Mouse (Mus musculus) MEL (cell line): ENCODE results near the gene Nrg4. TPM values are rescaled to one million over a fixed set of nuclear protein-coding genes. Genes with fewer than 3 reads are reported as not detected.

Experiments used
- DNase-seq: peaks from one replicate; pipeline ENCODE4 v3.0.0; 2011; ENCODE audit warnings: low read depth, low spot score
- H3K27ac ChIP-seq: 2 replicates; pipeline ENCODE4 v1.5.1; 2012; ENCODE audit warnings: low read depth, mild to moderate bottlenecking, control low read depth, low read length, moderate library complexity; ENCODE audit not compliant: control insufficient read depth
- H3K27me3 ChIP-seq, 2 experiments: fragments of 150-350 bp in 1 of 2; sonication (generic) in 1 of 2; 2 replicates each; pipeline ENCODE4 v1.6.1; 2012; ENCODE audit warnings: low read length in 2 of 2, mild to moderate bottlenecking in 2 of 2, improper control_type of control experiment in 1 of 2, moderate library complexity in 1 of 2; ENCODE audit not compliant: insufficient read depth in 2 of 2, control insufficient read depth in 1 of 2
- H3K36me3 ChIP-seq, 2 experiments: 2 replicates each; pipeline ENCODE4 v1.6.1; 2012 to 2014; ENCODE audit warnings: low read length in 2 of 2, improper control_type of control experiment in 1 of 2, inconsistent platforms in 1 of 2, mild to moderate bottlenecking in 1 of 2; ENCODE audit not compliant: insufficient read depth in 2 of 2, control insufficient read depth in 1 of 2
- H3K4me1 ChIP-seq, 2 experiments: fragments of 150-350 bp in 1 of 2; sonication (generic) in 1 of 2; 2 replicates each; pipeline ENCODE4 v1.6.1; 2012; ENCODE audit warnings: low read length in 2 of 2, improper control_type of control experiment in 1 of 2, mild to moderate bottlenecking in 1 of 2; ENCODE audit not compliant: insufficient read depth in 2 of 2, control insufficient read depth in 1 of 2
- H3K4me3 ChIP-seq, 2 experiments: fragments of 150-350 bp in 1 of 2; sonication (generic) in 1 of 2; 2 replicates each; pipeline ENCODE4 v1.5.1; 2012; ENCODE audit warnings: low read depth in 2 of 2, low read length in 2 of 2, mild to moderate bottlenecking in 2 of 2, moderate library complexity in 2 of 2, control low read depth in 1 of 2, improper control_type of control experiment in 1 of 2; ENCODE audit not compliant: control insufficient read depth in 1 of 2, insufficient read depth in 1 of 2
- H3K79me2 ChIP-seq: 2 replicates; pipeline ENCODE4 v1.6.1; 2012; ENCODE audit warnings: mild to moderate bottlenecking, low read length, moderate library complexity; ENCODE audit not compliant: control insufficient read depth, poor library complexity, insufficient read depth
- H3K9ac ChIP-seq: 2 replicates; pipeline ENCODE4 v1.6.1; 2012; ENCODE audit warnings: low read depth, mild to moderate bottlenecking, control low read depth, low read length, moderate library complexity; ENCODE audit not compliant: control insufficient read depth, poor library complexity, severe bottlenecking
- H3K9me3 ChIP-seq: fragments of 150-350 bp; sonication (generic); replicated peaks from 2 replicates; pipeline ENCODE4 v1.6.1; 2012; ENCODE audit warnings: mild to moderate bottlenecking, low read length, improper control_type of control experiment, moderate library complexity; ENCODE audit not compliant: insufficient read depth
- BHLHE40 ChIP-seq: IDR thresholded peaks from 2 replicates; pipeline ENCODE4 v1.6.1; 2012; ENCODE audit warnings: low read depth, mild to moderate bottlenecking, inconsistent platforms, low read length, improper control_type of control experiment, borderline replicate concordance
- CHD2 ChIP-seq: IDR thresholded peaks from 2 replicates; pipeline ENCODE4 v1.6.1; 2011; ENCODE audit warnings: low read length, improper control_type of control experiment
- CTCF ChIP-seq, 3 experiments: IDR thresholded peaks in 2 of 3; conservative IDR thresholded peaks in 1 of 3; 2 replicates each; pipeline ENCODE4 v1.5.1; 2011 to 2012; ENCODE audit warnings: low read length in 3 of 3, low read depth in 2 of 3, mild to moderate bottlenecking in 2 of 3, improper control_type of control experiment in 1 of 3, inconsistent platforms in 1 of 3, mixed read lengths in 1 of 3, moderate library complexity in 1 of 3; ENCODE audit not compliant: control insufficient read depth in 1 of 3, insufficient read depth in 1 of 3, poor library complexity in 1 of 3, severe bottlenecking in 1 of 3
- E2F4 ChIP-seq: IDR thresholded peaks from 2 replicates; pipeline ENCODE4 v1.6.1; 2011; ENCODE audit warnings: low read depth, low read length, improper control_type of control experiment, borderline replicate concordance
- ELF1 ChIP-seq: IDR thresholded peaks from 2 replicates; pipeline ENCODE4 v1.6.1; 2014; ENCODE audit warnings: low read depth, mild to moderate bottlenecking, inconsistent platforms, low read length, improper control_type of control experiment, moderate library complexity
- EP300 ChIP-seq, 2 experiments: IDR thresholded peaks; 2 replicates each; pipeline ENCODE4 v1.6.1; 2011; ENCODE audit warnings: improper control_type of control experiment in 2 of 2, low read length in 2 of 2, low read depth in 1 of 2, mild to moderate bottlenecking in 1 of 2
- GABPA ChIP-seq: IDR thresholded peaks from 2 replicates; pipeline ENCODE4 v1.6.1; 2012; ENCODE audit warnings: low read depth, mild to moderate bottlenecking, inconsistent platforms, low read length, improper control_type of control experiment, moderate library complexity
- GATA1 ChIP-seq: IDR thresholded peaks from 2 replicates; pipeline ENCODE4 v1.6.1; 2011; ENCODE audit warnings: low read depth, low read length, improper control_type of control experiment
- HCFC1 ChIP-seq: IDR thresholded peaks from 2 replicates; pipeline ENCODE4 v1.6.1; 2012; ENCODE audit warnings: low read depth, mild to moderate bottlenecking, inconsistent platforms, low read length, improper control_type of control experiment, moderate library complexity
- MAFK ChIP-seq: IDR thresholded peaks from 2 replicates; pipeline ENCODE4 v1.6.1; 2011; ENCODE audit warnings: low read depth, mild to moderate bottlenecking, low read length, improper control_type of control experiment, borderline replicate concordance
- MAX ChIP-seq: IDR thresholded peaks from 2 replicates; pipeline ENCODE4 v1.6.1; 2011; ENCODE audit warnings: low read length, improper control_type of control experiment
- MEF2A ChIP-seq: IDR thresholded peaks from 2 replicates; pipeline ENCODE4 v1.6.1; 2014; ENCODE audit warnings: low read depth, mild to moderate bottlenecking, inconsistent platforms, low read length, improper control_type of control experiment; ENCODE audit not compliant: poor library complexity, insufficient replicate concordance, severe bottlenecking; ENCODE audit errors: extremely low read depth
- MXI1 ChIP-seq: IDR thresholded peaks from 2 replicates; pipeline ENCODE4 v1.6.1; 2011; ENCODE audit warnings: mild to moderate bottlenecking, low read depth, low read length, improper control_type of control experiment
- MYB ChIP-seq: IDR thresholded peaks from 2 replicates; pipeline ENCODE4 v1.6.1; 2011; ENCODE audit warnings: mild to moderate bottlenecking, low read depth, low read length, improper control_type of control experiment
- POLR2A ChIP-seq, 2 experiments: IDR thresholded peaks; 2 replicates each; pipeline ENCODE4 v1.6.1; 2011 to 2012; ENCODE audit warnings: low read length in 2 of 2, mild to moderate bottlenecking in 2 of 2, control low read depth in 1 of 2, improper control_type of control experiment in 1 of 2, low read depth in 1 of 2, moderate library complexity in 1 of 2; ENCODE audit not compliant: control insufficient read depth in 1 of 2, insufficient read depth in 1 of 2, poor library complexity in 1 of 2
- POLR2AphosphoS5 ChIP-seq: IDR thresholded peaks from 2 replicates; pipeline ENCODE4 v1.6.1; 2012; ENCODE audit warnings: low read depth, borderline replicate concordance, mild to moderate bottlenecking, inconsistent platforms, low read length, moderate library complexity, mixed read lengths
- RAD21 ChIP-seq: IDR thresholded peaks from 2 replicates; pipeline ENCODE4 v1.6.1; 2011; ENCODE audit warnings: mild to moderate bottlenecking, low read depth, low read length, improper control_type of control experiment
- RCOR1 ChIP-seq: IDR thresholded peaks from 2 replicates; pipeline ENCODE4 v1.6.1; 2012; ENCODE audit warnings: low read depth, mild to moderate bottlenecking, inconsistent platforms, low read length, improper control_type of control experiment
- SIN3A ChIP-seq: IDR thresholded peaks from 2 replicates; pipeline ENCODE4 v1.6.1; 2012; ENCODE audit warnings: low read length, improper control_type of control experiment, inconsistent platforms
- SMC3 ChIP-seq: IDR thresholded peaks from 2 replicates; pipeline ENCODE4 v1.6.1; 2011; ENCODE audit warnings: low read depth, low read length, improper control_type of control experiment
- TAL1 ChIP-seq: IDR thresholded peaks from 2 replicates; pipeline ENCODE4 v1.6.1; 2012; ENCODE audit warnings: mild to moderate bottlenecking, inconsistent platforms, low read length, moderate library complexity, mixed read lengths
- TBP ChIP-seq: IDR thresholded peaks from 2 replicates; pipeline ENCODE4 v1.8.0; 2011; ENCODE audit warnings: low read depth, low read length, improper control_type of control experiment
- TCF12 ChIP-seq: IDR thresholded peaks from 2 replicates; pipeline ENCODE4 v1.6.1; 2014; ENCODE audit warnings: low read depth, mild to moderate bottlenecking, inconsistent platforms, low read length, improper control_type of control experiment, moderate library complexity
- USF1 ChIP-seq: IDR thresholded peaks from 2 replicates; pipeline ENCODE4 v1.6.1; 2014; ENCODE audit warnings: low read depth, mild to moderate bottlenecking, inconsistent platforms, low read length, improper control_type of control experiment, moderate library complexity
- USF2 ChIP-seq, 2 experiments: IDR thresholded peaks; 2 replicates each; pipeline ENCODE4 v1.6.1; 2011 to 2012; ENCODE audit warnings: improper control_type of control experiment in 2 of 2, low read length in 2 of 2, borderline replicate concordance in 1 of 2, inconsistent platforms in 1 of 2, low read depth in 1 of 2, mild to moderate bottlenecking in 1 of 2; ENCODE audit not compliant: insufficient read depth in 1 of 2
- ZC3H11A ChIP-seq: IDR thresholded peaks from 2 replicates; pipeline ENCODE4 v1.6.1; 2012; ENCODE audit warnings: low read depth, mild to moderate bottlenecking, inconsistent platforms, low read length, improper control_type of control experiment
- ZMIZ1 ChIP-seq: IDR thresholded peaks from 2 replicates; pipeline ENCODE4 v1.6.1; 2012; ENCODE audit warnings: low read depth, mild to moderate bottlenecking, inconsistent platforms, low read length, improper control_type of control experiment, moderate library complexity
- ZNF384 ChIP-seq: IDR thresholded peaks from 2 replicates; pipeline ENCODE4 v1.6.1; 2012; ENCODE audit warnings: low read depth, mild to moderate bottlenecking, inconsistent platforms, low read length, improper control_type of control experiment
- polyA plus RNA-seq, 2 experiments: library from polyadenylated mRNA; stranded (reverse) in 1 of 2; unstranded in 1 of 2; fragments of >175 nt in 1 of 2; fragments of >200 nt in 1 of 2; gene quantifications; 2 replicates each; pipeline versions ENCODE4 v1.2.1 to v1.2.4; 2012; ENCODE audit warnings: low replicate concordance in 2 of 2, low read depth in 1 of 2; ENCODE audit not compliant: insufficient read length in 2 of 2, insufficient read depth in 1 of 2, missing spikeins in 1 of 2
- total RNA-seq: library from RNA; depleted of rRNA; stranded (reverse); fragments of 300-350 nt; gene quantifications from 2 replicates; pipeline ENCODE4 v1.2.3, GENCODE M21; 2012

Nrg4 gene
- total and polyA plus RNA-seq, 3 experiments = 0.08 to 0.67 TPM; not detected in 1

- no peaks in the 10 kb centered on the region for H3K79me2 ChIP-seq
- DNase-seq = no peak
- H3K36me3 ChIP-seq = no peaks in the 10 kb centered on the region
- H3K9ac ChIP-seq = no peak overlapping the region
- no peaks in the 10 kb centered on the region; a peak in 1 of 4 replicates for H3K27me3 ChIP-seq
- TF ChIP-seq BHLHE40 (no peak), MAFK (no peak), USF1 (no peak), MAX (no peak), MYB (no peak), RCOR1 (no peak), CTCF (IDR thresholded peaks at IDR 0.05 in 2 of 3, conservative IDR thresholded peaks at IDR 0.05 in 1 of 3; ENCODE audit: control insufficient read depth in 1 of 3, insufficient read depth in 1 of 3, low read depth in 2 of 3, low read length in 3 of 3, poor library complexity in 1 of 3, severe bottlenecking in 1 of 3) (no peak), TBP (no peak), MXI1 (no peak), TAL1 (no peak), MEF2A (no peak), SMC3 (no peak), USF2 (IDR thresholded peaks at IDR 0.05; ENCODE audit: borderline replicate concordance in 1 of 2, insufficient read depth in 1 of 2, low read depth in 1 of 2, low read length in 2 of 2) (no peak), HCFC1 (no peak), EP300 (IDR thresholded peaks at IDR 0.05; ENCODE audit: low read depth in 1 of 2, low read length in 2 of 2) (no peak), ZC3H11A (no peak), CHD2 (no peak), GATA1 (no peak)
- H3K27ac ChIP-seq = no peak overlapping the region
- H3K4me1 ChIP-seq = no peaks in the 10 kb centered on the region; a peak in 1 of 4 replicates
- H3K4me3 ChIP-seq = no peak overlapping the region
- H3K9me3 ChIP-seq = no peaks in the 10 kb centered on the region
Observed at GRCm38 (mm10) chr9:55296221-55296620, 30.4 kb downstream of the Nrg4 start.

- Histone ChIP-seq H3K27ac (no peak overlapping the region), H3K4me3 (no peak overlapping the region), H3K79me2 (no peaks in the 10 kb centered on the region), H3K9me3 (no peaks in the 10 kb centered on the region), H3K9ac (no peak overlapping the region), H3K36me3 (no peaks in the 10 kb centered on the region), H3K27me3 (peaks cover 2 to 11% of the 10 kb centered on the region in 2 experiments; a peak in 3 of 4 replicates), H3K4me1 (no peaks in the 10 kb centered on the region)
- no peak for DNase-seq
- no peak for TF ChIP-seq POLR2A (IDR thresholded peaks at IDR 0.05; ENCODE audit: control insufficient read depth in 1 of 2, insufficient read depth in 1 of 2, low read depth in 1 of 2, low read length in 2 of 2, poor library complexity in 1 of 2)
- no peak for TF ChIP-seq USF1
- TF ChIP-seq TCF12 = no peak
- no peak for TF ChIP-seq RAD21
- no peak for TF ChIP-seq SMC3
- no peak for TF ChIP-seq ELF1
- no peak for TF ChIP-seq GABPA
- no peak for TF ChIP-seq ZMIZ1
- TF ChIP-seq HCFC1 = no peak
- no peak for TF ChIP-seq ZNF384
- TF ChIP-seq POLR2AphosphoS5 = no peak
- TF ChIP-seq SIN3A = no peak
- TF ChIP-seq E2F4 = no peak
- no peak for TF ChIP-seq TAL1
Observed at GRCm38 (mm10) chr9:55291966-55292365, 34.7 kb downstream of the Nrg4 start.
